Mouse (Mus musculus) liver (tissue): ENCODE results near the gene Ranbp1.
"Not testable (repeated sequence)": the region's sequence is repeated elsewhere in the genome, so short reads cannot be mapped to it uniquely, and the experiment has no call there.

Experiments used
- DNase-seq: peaks from one replicate; pipeline ENCODE4 v3.0.0-alpha.2; 2020; ENCODE audit warnings: mixed read lengths

Gene Ranbp1

DNA sequence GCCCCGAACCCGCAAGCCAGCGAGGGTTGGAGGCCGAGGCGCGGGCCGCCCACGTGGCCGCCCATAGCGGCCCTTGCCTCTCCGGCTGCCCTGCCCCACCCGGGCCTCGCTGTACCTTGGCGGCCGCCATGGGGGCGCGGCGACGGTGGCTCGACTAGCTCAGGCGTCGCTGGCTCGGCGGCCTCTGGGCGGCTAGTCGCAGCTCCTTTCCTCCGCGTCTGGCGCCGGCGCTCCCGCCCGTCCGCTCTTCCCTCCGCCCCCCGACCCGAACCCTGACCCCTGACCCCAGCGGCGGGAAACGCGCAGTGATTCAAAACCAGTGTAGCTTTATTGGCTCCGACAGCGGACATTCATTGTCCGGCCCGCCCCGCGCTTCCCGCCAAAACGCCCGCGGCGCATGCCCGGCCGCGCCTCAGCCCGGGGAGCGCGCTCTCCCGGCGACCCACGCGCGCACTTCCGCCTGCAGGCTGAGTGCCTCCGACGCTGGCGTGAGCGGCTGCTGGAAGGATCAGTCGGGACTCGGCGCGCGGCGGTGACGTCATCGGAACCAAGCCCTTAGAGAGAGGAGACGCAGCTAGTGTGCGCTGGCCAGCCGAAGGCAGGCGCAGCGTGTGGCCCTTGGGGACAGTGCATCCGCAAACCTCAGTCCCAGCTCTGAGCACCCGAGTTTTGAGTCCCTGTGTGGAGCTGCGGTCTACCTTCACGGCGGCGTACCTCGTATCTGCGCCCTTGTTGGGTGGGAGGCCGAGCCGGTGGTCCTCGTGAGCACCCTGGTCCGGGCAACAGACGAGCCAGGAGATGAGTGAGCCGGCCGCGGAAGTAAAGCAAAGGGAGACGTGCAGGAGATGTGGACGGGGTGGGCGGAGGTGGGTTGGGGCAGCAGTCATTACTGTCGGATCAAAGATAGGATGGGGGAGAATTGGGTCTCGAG lies at the start of gene Ranbp1, which contains the start of gene Trmt2a:
TSS of gene Ranbp1 (minus strand) at position 300 of the 931 bp plus-strand sequence.
TSS of gene Trmt2a (plus strand) at position 247 of the 931 bp plus-strand sequence.
- DNase-seq = peak; percentile 98

DNA sequence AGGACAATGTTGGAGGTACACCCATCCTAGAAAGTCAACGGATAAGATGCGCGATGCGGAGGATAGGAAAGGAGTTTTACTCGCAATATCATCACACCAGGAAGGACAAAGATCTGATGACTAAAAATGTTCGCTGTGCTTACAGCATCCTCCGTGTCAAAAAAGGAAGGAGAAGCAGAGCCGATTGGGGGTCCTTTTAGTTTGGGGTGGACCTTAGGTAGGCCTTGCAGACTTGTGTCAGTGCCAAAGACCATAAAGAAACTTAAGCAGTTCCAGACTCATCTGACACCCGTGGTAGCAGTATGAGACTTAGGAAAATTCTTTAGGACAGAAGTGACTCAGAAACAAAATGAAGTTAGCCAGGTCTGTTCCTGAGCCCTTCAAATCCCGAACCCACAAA lies 41.1 kb upstream of the Ranbp1 start:
- not testable (repeated sequence) for DNase-seq

GRCm38 (mm10) chr16:18289067-18289588 lies 40.6 kb upstream of the Ranbp1 start, which contains the start of gene Dgcr8:
Gene Dgcr8, minus strand, starts transcription at chr16:18289246.
- DNase-seq = peak; percentile 99

GRCm38 (mm10) chr16:18288581-18289061 lies 40.1 kb upstream of the Ranbp1 start:
- DNase-seq = peak; percentile 86

DNA sequence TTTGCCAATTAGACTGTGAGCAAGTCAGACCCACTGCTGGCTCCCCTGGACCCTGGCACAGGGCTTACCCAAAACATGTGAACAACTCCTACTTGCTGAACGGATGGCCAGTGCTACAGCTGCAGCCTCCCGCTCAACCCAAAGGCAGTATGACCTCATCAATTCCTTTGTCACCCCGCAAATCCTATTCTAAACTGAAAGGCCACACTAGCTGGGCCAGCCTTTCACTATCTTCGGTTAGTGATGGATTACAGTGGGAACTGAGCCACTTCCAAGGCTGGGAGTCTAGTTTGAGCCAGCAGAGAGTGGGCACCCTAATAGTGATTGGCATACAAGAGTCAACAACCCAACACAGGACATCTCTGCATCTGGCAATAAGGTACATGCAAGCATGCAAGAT lies 39.6 kb upstream of the Ranbp1 start:
- DNase-seq = no peak

DNA sequence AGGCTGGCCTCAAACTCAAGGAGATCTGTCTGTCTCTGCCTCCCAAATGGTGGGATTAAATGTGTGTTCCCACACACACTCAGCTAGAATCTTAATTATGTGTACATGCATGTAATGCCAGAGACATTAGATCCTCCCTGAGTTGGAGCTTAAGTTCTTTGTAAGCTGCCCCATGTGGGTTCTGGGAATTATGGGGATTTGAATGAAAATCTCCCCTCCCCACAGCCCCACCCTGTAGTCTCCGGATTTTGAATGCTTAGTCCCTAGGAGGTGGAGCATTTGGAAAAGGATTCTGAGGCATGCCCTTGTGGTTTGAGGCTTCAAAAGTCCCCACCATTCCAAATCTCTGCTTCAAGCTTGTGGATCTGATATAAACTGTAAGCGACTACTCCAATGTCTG lies 26.6 kb upstream of the Ranbp1 start:
- no peak for DNase-seq

DNA sequence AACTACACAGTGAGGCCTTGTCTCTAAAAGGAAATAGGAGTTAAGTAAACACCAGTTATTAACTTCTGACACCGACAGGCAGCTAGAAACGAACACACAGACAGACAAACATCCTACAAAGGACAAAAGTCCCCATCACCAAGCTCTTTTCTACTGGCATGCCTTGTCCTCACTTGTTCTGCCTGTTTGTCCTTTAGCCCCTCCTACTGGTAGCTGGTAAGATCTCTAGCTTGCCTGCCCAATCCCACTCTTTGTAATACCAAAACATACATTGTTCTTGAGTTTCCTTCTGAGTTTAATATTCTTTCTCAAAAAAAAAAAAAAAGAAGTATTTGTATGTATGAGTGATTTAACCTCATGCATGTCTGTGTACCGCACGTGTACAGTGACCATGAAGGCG lies 19.6 kb upstream of the Ranbp1 start:
- DNase-seq = no peak

DNA sequence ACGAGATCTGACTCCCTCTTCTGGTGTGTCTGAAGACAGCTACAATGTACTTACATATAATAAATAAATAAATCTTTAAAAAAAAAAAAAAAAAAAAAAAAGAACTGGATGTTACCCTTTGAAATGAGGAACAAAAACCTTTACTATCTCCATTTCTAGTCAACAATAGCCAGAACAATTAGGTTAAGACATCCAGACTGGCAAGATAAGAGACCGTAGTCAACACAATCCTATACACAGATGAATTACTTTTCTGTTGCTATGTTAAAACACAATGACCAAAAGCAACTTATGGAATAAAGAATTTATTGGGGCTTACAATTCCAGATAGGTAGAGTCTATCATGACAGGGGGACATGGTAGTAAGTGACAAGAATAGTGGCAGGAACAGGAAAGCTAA lies 16.5 kb upstream of the Ranbp1 start:
- no peak for DNase-seq

DNA sequence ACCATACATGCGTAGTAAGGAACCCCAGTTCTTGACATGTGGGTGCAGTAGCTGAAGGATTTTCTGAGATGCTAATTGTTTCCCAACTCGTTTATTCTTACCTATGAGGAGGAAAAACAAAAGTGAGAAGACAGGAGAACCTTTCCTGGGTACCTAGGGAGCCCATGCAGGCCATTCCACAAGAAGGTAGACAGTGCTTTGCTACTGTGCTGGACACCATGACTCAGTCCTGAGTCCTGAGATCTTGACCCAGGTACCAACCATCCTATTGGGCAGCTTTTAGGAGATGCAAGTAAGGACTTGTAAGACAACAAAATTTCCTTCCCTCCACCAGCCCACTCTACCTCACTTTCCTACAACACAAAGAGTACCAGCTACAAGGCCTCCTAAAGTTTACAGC lies 9.7 kb upstream of the Ranbp1 start, which contains the start of gene Gm49776:
TSS of gene Gm49776 (minus strand) at position 101 of the 400 bp plus-strand sequence.
- no peak for DNase-seq

DNA sequence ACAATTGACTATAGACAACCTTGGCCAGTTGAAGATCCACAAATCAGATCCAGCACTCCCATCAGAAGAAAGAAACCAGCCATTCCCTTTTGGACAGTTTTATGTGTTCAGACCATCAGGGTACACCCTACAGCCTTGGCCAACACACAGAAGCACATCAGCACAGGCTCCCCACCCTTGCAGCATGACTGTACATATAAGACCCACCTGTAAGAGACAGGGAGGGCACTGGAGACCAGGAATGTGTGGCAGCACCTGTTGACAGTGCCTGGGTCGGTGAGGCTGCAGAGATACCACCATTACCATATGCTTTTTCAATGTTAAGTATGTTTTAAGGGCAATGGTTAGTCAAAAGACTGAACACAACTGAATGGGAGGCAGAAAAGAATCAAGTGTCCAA lies 5.3 kb upstream of the Ranbp1 start:
- no peak for DNase-seq

- DNase-seq = no peak
Measured at GRCm38 (mm10) chr16:18252736-18253135, 4.2 kb upstream of the Ranbp1 start.

- peak; percentile 16 for DNase-seq
Measured at GRCm38 (mm10) chr16:18250828-18251790, 2.6 kb upstream of the Ranbp1 start.

DNA sequence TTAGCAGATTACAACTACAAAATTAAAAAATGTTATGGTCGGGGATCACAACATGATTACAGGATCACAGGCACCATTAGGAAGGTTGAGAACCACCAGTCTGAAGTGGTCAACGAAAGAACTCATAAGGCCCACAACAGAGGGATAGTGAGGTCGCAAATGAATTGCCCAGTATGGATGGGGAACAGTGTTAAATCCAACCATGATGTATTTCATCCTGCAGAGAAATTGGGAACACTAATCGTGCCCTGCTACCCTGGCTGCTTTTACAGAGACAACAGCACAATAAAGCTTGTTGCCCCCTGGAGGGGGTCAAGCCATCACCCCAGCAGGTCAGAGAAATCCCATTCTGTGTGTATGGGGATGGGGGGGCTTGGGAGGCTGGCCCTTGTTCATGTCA lies 1.7 kb upstream of the Ranbp1 start:
- DNase-seq = no peak

GRCm38 (mm10) chr16:18249364-18249967 lies 934 bp upstream of the Ranbp1 start:
- peak; percentile 51 for DNase-seq

GRCm38 (mm10) chr16:18247521-18248399 lies 772 bp downstream of the Ranbp1 start:
- peak; percentile 58 for DNase-seq

GRCm38 (mm10) chr16:18241581-18241980 lies 7.0 kb downstream of the Ranbp1 start:
- DNase-seq = no peak

DNA sequence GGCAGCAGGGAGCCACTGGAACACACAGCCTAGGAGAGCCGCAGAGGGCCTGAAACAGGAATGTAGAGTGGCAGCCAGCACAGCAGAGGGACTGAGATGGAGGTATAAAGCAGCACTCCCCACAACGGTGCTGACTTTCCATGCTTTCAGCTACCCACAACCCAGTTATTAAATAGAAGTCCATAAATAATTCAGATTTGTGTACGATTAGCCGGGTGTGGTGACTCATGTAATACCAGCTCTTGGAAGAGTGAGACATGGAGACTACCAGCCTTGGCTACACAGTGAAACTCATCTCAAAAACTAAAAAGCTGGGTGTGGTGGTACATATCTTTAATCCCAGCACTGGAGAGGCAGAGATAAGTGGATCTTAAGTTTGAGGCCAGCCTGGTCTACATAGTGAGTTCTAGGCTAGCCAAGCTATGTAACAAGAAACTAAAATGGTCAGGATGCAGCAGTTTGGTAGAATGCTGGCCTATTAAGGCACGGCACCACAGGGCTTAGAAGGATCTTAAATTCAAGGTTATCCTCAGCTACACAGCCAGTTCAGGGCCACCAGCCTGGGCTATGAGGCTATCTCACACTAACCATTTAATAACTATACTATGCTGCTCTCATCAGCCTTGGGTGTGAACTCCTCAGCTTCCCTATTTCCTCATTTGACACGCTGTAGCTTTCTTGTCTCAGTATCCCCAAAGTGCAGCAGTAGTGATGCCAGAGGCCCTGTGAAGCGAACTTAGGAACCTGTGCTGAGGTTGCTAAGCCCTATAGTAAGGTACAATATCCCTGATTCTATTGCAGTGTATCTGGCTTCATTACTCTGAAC lies 11.6 kb downstream of the Ranbp1 start:
- no peak for DNase-seq

DNA sequence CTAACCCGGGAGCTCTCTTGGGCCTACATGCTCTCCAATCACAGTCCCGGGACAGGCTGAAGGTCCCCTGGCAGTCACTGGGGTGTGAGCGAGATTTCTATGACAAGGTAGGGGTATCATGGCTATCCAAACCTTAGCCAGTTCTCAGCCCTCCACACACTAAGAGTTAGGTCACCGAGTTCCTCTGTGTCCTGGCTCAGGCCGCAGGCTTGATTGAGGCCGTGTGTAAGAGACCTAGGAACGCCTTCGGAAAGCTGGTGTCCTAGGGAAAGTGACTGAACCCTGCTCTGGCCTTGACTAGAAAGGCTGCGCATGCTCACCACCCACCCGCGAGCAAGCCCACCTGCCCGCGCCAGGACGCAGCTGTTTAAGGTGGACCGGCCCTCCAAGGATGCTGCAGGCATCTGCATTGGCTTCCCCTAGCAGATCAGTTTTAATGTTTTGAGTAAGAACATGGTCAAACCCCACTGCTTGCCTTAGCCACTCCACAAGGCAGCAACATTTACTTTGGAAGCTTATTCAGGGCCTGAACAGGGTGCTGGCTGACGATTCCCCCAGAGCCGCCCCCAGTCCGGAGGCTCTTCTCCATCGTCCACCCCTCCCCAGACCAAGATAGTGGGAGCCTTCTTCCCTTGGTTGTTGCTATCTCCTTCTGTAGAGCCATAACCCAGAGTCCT lies 13.0 kb downstream of the Ranbp1 start:
- peak; percentile 51 for DNase-seq

- DNase-seq = peak; percentile 68
Measured at GRCm38 (mm10) chr16:18234671-18235388, 13.7 kb downstream of the Ranbp1 start, which contains the start of gene Zdhhc8. Gene Zdhhc8, minus strand, starts transcription at chr16:18235136.
